Mouse (Mus musculus) erythroid progenitor cell, adult 5-6 weeks (primary cell): ENCODE data around the gene Clec4a1. TPM values are rescaled to one million over a fixed set of nuclear protein-coding genes. Genes with fewer than 3 reads are reported as not detected.
A peak's percentile ranks its signal among the peaks of the same experiment; 100 is the strongest.

Source experiments
- ATAC-seq: replicated peaks from 2 replicates; pipeline ENCODE4 v1.8.0; 2016; ENCODE audit warnings: moderate number of reproducible peaks, mild to moderate bottlenecking, moderate TSS enrichment, inconsistent platforms; ENCODE audit not compliant: poor library complexity, low FRiP score, severe bottlenecking
- total RNA-seq, 2 experiments: library from RNA; stranded (forward) in 1 of 2; stranded (reverse) in 1 of 2; fragments of 150-400 nt in 1 of 2; fragments of 186-747, 209-891 nt in 1 of 2; gene quantifications; 2 replicates each; pipeline versions ENCODE4 v1.2.3 to v1.2.4; 2015 to 2017; ENCODE audit warnings: low replicate concordance in 2 of 2

The Clec4a1 gene
- total RNA-seq (2015; ENCODE audit: low replicate concordance) = 36.9 and 48.7 TPM in 2 replicates
- 6.4 and 11.0 TPM in 2 replicates for total RNA-seq (2017; ENCODE audit: low replicate concordance)

GRCm38 (mm10) chr6:122921451-122921850 lies at the start of gene Clec4a1:
Clec4a1 (plus strand) TSS chr6:122921848.
- ATAC-seq = no peak

GRCm38 (mm10) chr6:122872800-122873199 lies 48.8 kb upstream of the Clec4a1 start:
- no peak for ATAC-seq

GRCm38 (mm10) chr6:122873871-122874719 lies 47.6 kb upstream of the Clec4a1 start, which contains the start of gene Necap1:
Necap1 (plus strand) TSS chr6:122874474.
- peak; percentile 97 for ATAC-seq

GRCm38 (mm10) chr6:122874720-122875389 lies 46.8 kb upstream of the Clec4a1 start:
- ATAC-seq = peak; percentile 63; the same call in 1 of the 2 replicates

- ATAC-seq = no peak
Measured at GRCm38 (mm10) chr6:122879141-122879735, 42.4 kb upstream of the Clec4a1 start.

GRCm38 (mm10) chr6:122879781-122880505 lies 41.7 kb upstream of the Clec4a1 start:
- ATAC-seq = no peak

- ATAC-seq = no peak
Measured at GRCm38 (mm10) chr6:122881287-122881686, 40.4 kb upstream of the Clec4a1 start.

- no peak for ATAC-seq
Measured at GRCm38 (mm10) chr6:122883603-122884002, 38.0 kb upstream of the Clec4a1 start.

GRCm38 (mm10) chr6:122889599-122889998 lies 32.0 kb upstream of the Clec4a1 start:
- ATAC-seq = no peak

GRCm38 (mm10) chr6:122892442-122893049 lies 29.1 kb upstream of the Clec4a1 start:
- peak; percentile 73; the same call in 1 of the 2 replicates for ATAC-seq

- no peak for ATAC-seq
Measured at GRCm38 (mm10) chr6:122919922-122920321, 1.7 kb upstream of the Clec4a1 start.

- ATAC-seq = no peak
Measured at GRCm38 (mm10) chr6:122934845-122935244, 13.2 kb downstream of the Clec4a1 start.

- no peak for ATAC-seq
Measured at GRCm38 (mm10) chr6:122939618-122940017, 18.0 kb downstream of the Clec4a1 start.

- ATAC-seq = no peak
Measured at GRCm38 (mm10) chr6:122946760-122947159, 25.1 kb downstream of the Clec4a1 start.

- no peak for ATAC-seq
Measured at GRCm38 (mm10) chr6:122952401-122952800, 30.8 kb downstream of the Clec4a1 start, which contains the start of gene Clec4a3. Clec4a3 (plus strand) TSS chr6:122952515.

- no peak for ATAC-seq
Measured at GRCm38 (mm10) chr6:122964562-122964961, 42.9 kb downstream of the Clec4a1 start.

- ATAC-seq = no peak
Measured at GRCm38 (mm10) chr6:122969048-122969447, 47.4 kb downstream of the Clec4a1 start.
